Mouse (Mus musculus): ENCODE measurements around the gene Shisa6. TPM values are rescaled to one million over a fixed set of nuclear protein-coding genes. Genes with fewer than 3 reads are reported as not detected.

The Shisa6 gene
- 0.04 and 0.06 TPM in 2 replicates for polyA plus RNA-seq (2012; rRNA removed)

GRCm38 (mm10) chr11:66525371-66526045 lies at the start of gene Shisa6:
Shisa6 (minus strand) TSS chr11:66525964.
- peak; percentile 24 for DNase-seq (ENCODE audit: low spot score)

- no peak for DNase-seq (ENCODE audit: low spot score)
These were observed 48.1 kb upstream of the Shisa6 start for GRCm38 (mm10) chr11:66573888-66574287.

- DNase-seq (ENCODE audit: low spot score) = no peak
These were observed 43.3 kb upstream of the Shisa6 start for GRCm38 (mm10) chr11:66569045-66569444.

GRCm38 (mm10) chr11:66568386-66568791 lies 42.6 kb upstream of the Shisa6 start:
- no peak for DNase-seq (ENCODE audit: low spot score)

- no peak for DNase-seq (ENCODE audit: low spot score)
These were observed 41.6 kb upstream of the Shisa6 start for GRCm38 (mm10) chr11:66567382-66567781.

- DNase-seq (ENCODE audit: low spot score) = no peak
These were observed 36.5 kb upstream of the Shisa6 start for GRCm38 (mm10) chr11:66562274-66562673.

GRCm38 (mm10) chr11:66537820-66538219 lies 12.1 kb upstream of the Shisa6 start:
- no peak for DNase-seq (ENCODE audit: low spot score)

- no peak for DNase-seq (ENCODE audit: low spot score)
These were observed 10.1 kb upstream of the Shisa6 start for GRCm38 (mm10) chr11:66535866-66536265.

GRCm38 (mm10) chr11:66535156-66535555 lies 9.4 kb upstream of the Shisa6 start:
- no peak for DNase-seq (ENCODE audit: low spot score)

GRCm38 (mm10) chr11:66534291-66534690 lies 8.5 kb upstream of the Shisa6 start:
- DNase-seq (ENCODE audit: low spot score) = no peak

GRCm38 (mm10) chr11:66528146-66528545 lies 2.4 kb upstream of the Shisa6 start:
- no peak for DNase-seq (ENCODE audit: low spot score)

- DNase-seq (ENCODE audit: low spot score) = no peak
These were observed 1.6 kb upstream of the Shisa6 start for GRCm38 (mm10) chr11:66527343-66527742.

GRCm38 (mm10) chr11:66526981-66527320 lies 1.2 kb upstream of the Shisa6 start:
- DNase-seq (ENCODE audit: low spot score) = no peak

- DNase-seq (ENCODE audit: low spot score) = peak; percentile 23
These were observed 549 bp upstream of the Shisa6 start for GRCm38 (mm10) chr11:66526046-66526980.

- no peak for DNase-seq (ENCODE audit: low spot score)
These were observed 1.5 kb downstream of the Shisa6 start for GRCm38 (mm10) chr11:66524251-66524650.

- no peak for DNase-seq (ENCODE audit: low spot score)
These were observed 3.4 kb downstream of the Shisa6 start for GRCm38 (mm10) chr11:66522376-66522775.

- no peak for DNase-seq (ENCODE audit: low spot score)
These were observed 6.4 kb downstream of the Shisa6 start for GRCm38 (mm10) chr11:66519386-66519785.

GRCm38 (mm10) chr11:66514346-66514745 lies 11.4 kb downstream of the Shisa6 start:
- no peak for DNase-seq (ENCODE audit: low spot score)

- DNase-seq (ENCODE audit: low spot score) = no peak
These were observed 24.8 kb downstream of the Shisa6 start for GRCm38 (mm10) chr11:66500951-66501350.

GRCm38 (mm10) chr11:66498857-66499445 lies 26.8 kb downstream of the Shisa6 start:
- DNase-seq (ENCODE audit: low spot score) = no peak

- no peak for DNase-seq (ENCODE audit: low spot score)
These were observed 29.5 kb downstream of the Shisa6 start for GRCm38 (mm10) chr11:66496235-66496634.

- DNase-seq (ENCODE audit: low spot score) = no peak
These were observed 31.4 kb downstream of the Shisa6 start for GRCm38 (mm10) chr11:66494391-66494790.

GRCm38 (mm10) chr11:66487765-66488164 lies 38.0 kb downstream of the Shisa6 start:
- DNase-seq (ENCODE audit: low spot score) = no peak
